Mouse (Mus musculus): ENCODE measurements around the gene Prrg3.

- TF ChIP-seq CTCF (IDR thresholded peaks at IDR 0.05; ENCODE audit: borderline replicate concordance, extremely low read depth, insufficient read depth, insufficient read length), result no peak
- TF ChIP-seq POLR2A (IDR thresholded peaks at IDR 0.05; ENCODE audit: borderline replicate concordance, extremely low read depth, insufficient read depth, insufficient read length, poor library complexity, severe bottlenecking), result no peak
Observed at GRCm38 (mm10) chrX:72009930-72010329, 47.5 kb downstream of the Prrg3 start.

All from brain, embryonic 14.5 days (tissue).